Mouse (Mus musculus): Measurements from ENCODE around the gene Olfr575. TPM values are rescaled to one million over a fixed set of nuclear protein-coding genes. Genes with fewer than 3 reads are reported as not detected.

Gene Olfr575
- polyA plus RNA-seq, 1 experiment: not detected

DNA sequence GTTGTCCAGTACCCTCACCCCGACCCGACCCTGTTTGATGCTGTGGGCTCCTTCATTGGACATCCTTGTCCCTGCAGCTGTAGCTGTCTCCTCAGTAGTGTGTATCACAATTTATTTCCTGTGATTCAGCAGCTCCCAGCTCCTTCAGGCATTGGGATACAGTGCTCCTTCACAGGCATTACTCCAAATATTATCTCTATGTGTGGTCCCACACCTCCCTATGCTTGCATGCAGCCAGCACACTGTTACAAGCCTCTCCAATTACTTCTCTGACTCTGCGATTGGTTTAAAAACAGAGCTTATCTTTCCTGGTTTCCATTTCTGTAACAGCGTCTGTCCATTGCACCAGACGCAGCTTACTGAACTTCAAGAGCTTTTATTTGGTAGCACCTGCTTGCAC is 42.2 kb downstream of the Olfr575 start:
- no peak overlapping the region for H3K4me3 ChIP-seq (ENCODE audit: low read depth, low read length)
- TF ChIP-seq CTCF (IDR thresholded peaks at IDR 0.05; ENCODE audit: extremely low read depth, insufficient read length, insufficient replicate concordance, low read depth, low read length) (no peak), POLR2A (IDR thresholded peaks at IDR 0.05; ENCODE audit: low read depth, low read length) (no peak)
- no peak overlapping the region for H3K27ac ChIP-seq (ENCODE audit: insufficient read depth, low read depth, low read length)
- WGBS: 38% methylated on average over 5 of the region's 5 CpGs
- H3K27me3 ChIP-seq (ENCODE audit: control insufficient read depth, insufficient read depth, low read length): no peaks in the 10 kb centered on the region
- no peaks in the 10 kb centered on the region for H3K4me1 ChIP-seq (ENCODE audit: control insufficient read depth, insufficient read depth, insufficient read length, low read length)
- no peaks in the 10 kb centered on the region for H3K36me3 ChIP-seq (ENCODE audit: control insufficient read depth, insufficient read depth, low read length)

DNA sequence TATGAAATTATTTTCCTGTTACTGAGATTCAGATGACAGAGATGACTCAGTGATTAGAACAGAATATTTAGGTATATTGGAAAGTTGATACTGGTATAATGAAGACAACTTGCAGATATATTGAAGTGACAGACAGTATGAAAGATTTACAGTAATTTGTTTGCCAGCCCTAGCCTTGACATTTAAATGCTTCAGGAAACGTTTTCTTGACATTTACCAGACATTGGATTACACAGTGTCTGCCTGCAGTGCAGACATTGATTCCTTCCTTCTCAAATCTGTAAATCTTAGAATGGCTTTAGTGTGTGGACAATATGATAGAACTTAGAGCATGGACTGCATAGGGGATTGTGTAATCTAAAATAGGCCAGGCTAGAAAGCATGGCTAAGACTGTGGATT is 43.3 kb downstream of the Olfr575 start:
- WGBS: 22% methylated on average over 1 of the region's 1 CpGs
- H3K4me1 ChIP-seq (ENCODE audit: control insufficient read depth, insufficient read depth, insufficient read length, low read length): no peaks in the 10 kb centered on the region

More for the DNA sequence above, 43.3 kb downstream of the Olfr575 start:
- Histone ChIP-seq H3K36me3 (ENCODE audit: control insufficient read depth, insufficient read depth, low read length) (no peaks in the 10 kb centered on the region), H3K27ac (ENCODE audit: insufficient read depth, low read depth, low read length) (no peak overlapping the region), H3K4me3 (ENCODE audit: low read depth, low read length) (no peak overlapping the region), H3K27me3 (ENCODE audit: control insufficient read depth, insufficient read depth, low read length) (no peaks in the 10 kb centered on the region)
- TF ChIP-seq CTCF (IDR thresholded peaks at IDR 0.05; ENCODE audit: extremely low read depth, insufficient read length, insufficient replicate concordance, low read depth, low read length) (no peak), POLR2A (IDR thresholded peaks at IDR 0.05; ENCODE audit: low read depth, low read length) (no peak)

Other genes with a start within 250 kb of the Olfr575 start
- not detected in 2 replicates for gene Olfr33, start 239.7 kb downstream of the Olfr575 start, polyA plus RNA-seq (2012; rRNA removed)
- not detected in 2 replicates for gene Olfr559, start 231.3 kb downstream of the Olfr575 start, polyA plus RNA-seq (2012; rRNA removed)
- not detected in 2 replicates for gene Olfr560, start 199.4 kb downstream of the Olfr575 start, polyA plus RNA-seq (2012; rRNA removed)
- gene Olfr78, start 199.3 kb downstream of the Olfr575 start, polyA plus RNA-seq (2012; rRNA removed): 0.55 and 0.71 TPM in 2 replicates
- not detected in 2 replicates for gene Olfr561, start 187.6 kb downstream of the Olfr575 start, polyA plus RNA-seq (2012; rRNA removed)
- gene Olfr564, start 155.3 kb downstream of the Olfr575 start, polyA plus RNA-seq (2012; rRNA removed): not detected in 2 replicates
- not detected in 2 replicates for gene Olfr566, start 100.0 kb downstream of the Olfr575 start, polyA plus RNA-seq (2012; rRNA removed)
- not detected in 2 replicates for gene Olfr568, start 81.7 kb downstream of the Olfr575 start, polyA plus RNA-seq (2012; rRNA removed)
- not detected in 2 replicates for gene Olfr569, start 67.9 kb downstream of the Olfr575 start, polyA plus RNA-seq (2012; rRNA removed)
- not detected in 2 replicates for gene Olfr570, start 64.2 kb downstream of the Olfr575 start, polyA plus RNA-seq (2012; rRNA removed)
- gene Olfr571, start 41.2 kb downstream of the Olfr575 start, polyA plus RNA-seq (2012; rRNA removed): not detected in 2 replicates
- not detected in 2 replicates for gene Olfr572, start 34.4 kb downstream of the Olfr575 start, polyA plus RNA-seq (2012; rRNA removed)
- gene Olfr573-ps1, start 16.2 kb downstream of the Olfr575 start, polyA plus RNA-seq (2012; rRNA removed): not detected in 2 replicates
- not detected in 2 replicates for gene Olfr574, start 10.3 kb downstream of the Olfr575 start, polyA plus RNA-seq (2012; rRNA removed)
- not detected in 2 replicates for gene Olfr576, start 3.9 kb upstream of the Olfr575 start, polyA plus RNA-seq (2012; rRNA removed)
- not detected in 2 replicates for gene Olfr577, start 17.2 kb upstream of the Olfr575 start, polyA plus RNA-seq (2012; rRNA removed)
- not detected in 2 replicates for gene Olfr578, start 30.5 kb upstream of the Olfr575 start, polyA plus RNA-seq (2012; rRNA removed)
- not detected in 2 replicates for gene Olfr582, start 79.2 kb upstream of the Olfr575 start, polyA plus RNA-seq (2012; rRNA removed)
- not detected in 2 replicates for gene Olfr583, start 92.5 kb upstream of the Olfr575 start, polyA plus RNA-seq (2012; rRNA removed)
- gene Olfr584, start 123.1 kb upstream of the Olfr575 start, polyA plus RNA-seq (2012; rRNA removed): not detected in 2 replicates
- not detected in 2 replicates for gene Olfr585, start 138.9 kb upstream of the Olfr575 start, polyA plus RNA-seq (2012; rRNA removed)
- gene Olfr586, start 166.9 kb upstream of the Olfr575 start, polyA plus RNA-seq (2012; rRNA removed): not detected in 2 replicates
- not detected in 2 replicates for gene Olfr588-ps1, start 182.1 kb upstream of the Olfr575 start, polyA plus RNA-seq (2012; rRNA removed)
- not detected in 2 replicates for gene Olfr589, start 197.6 kb upstream of the Olfr575 start, polyA plus RNA-seq (2012; rRNA removed)
- not detected in 2 replicates for gene Olfr591, start 219.6 kb upstream of the Olfr575 start, polyA plus RNA-seq (2012; rRNA removed)
- not detected in 2 replicates for gene Olfr592, start 226.0 kb upstream of the Olfr575 start, polyA plus RNA-seq (2012; rRNA removed)